Mouse (Mus musculus): ENCODE results near the gene Ankrd28. TPM values are rescaled to one million over a fixed set of nuclear protein-coding genes. Genes with fewer than 3 reads are reported as not detected.
A peak's percentile ranks its signal among the peaks of the same experiment; 100 is the strongest.
"Not testable (repeated sequence)": the region's sequence is repeated elsewhere in the genome, so short reads cannot be mapped to it uniquely, and the experiment has no call there.

Gene Ankrd28
- total RNA-seq (2021) = 10 to 100 TPM; 48.8 to 52.3 TPM

GRCm38 (mm10) chr14:31830571-31831369 is at the start of gene Ankrd28:
Gene Ankrd28, minus strand, starts transcription at chr14:31830651.
- peak; percentile 96 for DNase-seq

- no peak for DNase-seq
Measured at GRCm38 (mm10) chr14:31879456-31879855, 49.0 kb upstream of the Ankrd28 start.

- peak; percentile 11 for DNase-seq
Measured at GRCm38 (mm10) chr14:31872130-31872529, 41.7 kb upstream of the Ankrd28 start.

- no peak for DNase-seq
Measured at GRCm38 (mm10) chr14:31870436-31870835, 40.0 kb upstream of the Ankrd28 start.

- DNase-seq = no peak
Measured at GRCm38 (mm10) chr14:31868591-31868990, 38.1 kb upstream of the Ankrd28 start.

- DNase-seq = not testable (repeated sequence)
Measured at GRCm38 (mm10) chr14:31866366-31866765, 35.9 kb upstream of the Ankrd28 start.

GRCm38 (mm10) chr14:31858679-31859078 is 28.2 kb upstream of the Ankrd28 start:
- no peak for DNase-seq

GRCm38 (mm10) chr14:31857096-31857975 is 26.9 kb upstream of the Ankrd28 start:
- no peak for DNase-seq

- no peak for DNase-seq
Measured at GRCm38 (mm10) chr14:31856007-31856406, 25.6 kb upstream of the Ankrd28 start.

GRCm38 (mm10) chr14:31854667-31855066 is 24.2 kb upstream of the Ankrd28 start:
- DNase-seq = no peak

- DNase-seq = peak; percentile 7
Measured at GRCm38 (mm10) chr14:31843571-31843970, 13.1 kb upstream of the Ankrd28 start.

- no peak for DNase-seq
Measured at GRCm38 (mm10) chr14:31832022-31832421, 1.6 kb upstream of the Ankrd28 start.

GRCm38 (mm10) chr14:31831370-31831712 is 890 bp upstream of the Ankrd28 start:
- DNase-seq = no peak

- DNase-seq = peak; percentile 59
Measured at GRCm38 (mm10) chr14:31829761-31830562, 489 bp downstream of the Ankrd28 start.

- DNase-seq = no peak
Measured at GRCm38 (mm10) chr14:31827221-31827620, 3.2 kb downstream of the Ankrd28 start.

GRCm38 (mm10) chr14:31809942-31810341 is 20.5 kb downstream of the Ankrd28 start:
- DNase-seq = no peak

- no peak for DNase-seq
Measured at GRCm38 (mm10) chr14:31803791-31804190, 26.7 kb downstream of the Ankrd28 start.

- DNase-seq = no peak
Measured at GRCm38 (mm10) chr14:31800976-31801375, 29.5 kb downstream of the Ankrd28 start.

- DNase-seq = no peak
Measured at GRCm38 (mm10) chr14:31800446-31800845, 30.0 kb downstream of the Ankrd28 start.

- no peak for DNase-seq
Measured at GRCm38 (mm10) chr14:31798937-31799336, 31.5 kb downstream of the Ankrd28 start.

GRCm38 (mm10) chr14:31795535-31795934 is 34.9 kb downstream of the Ankrd28 start:
- no peak for DNase-seq

GRCm38 (mm10) chr14:31794776-31795126 is 35.7 kb downstream of the Ankrd28 start:
- DNase-seq = no peak
